Mouse (Mus musculus): ENCODE measurements around the gene Gnb5. TPM values are rescaled to one million over a fixed set of nuclear protein-coding genes. Genes with fewer than 3 reads are reported as not detected.

Gnb5 gene
- total and polyA plus RNA-seq, 2 experiments from 2014 or later = 62.7 to 74.9 TPM

DNA sequence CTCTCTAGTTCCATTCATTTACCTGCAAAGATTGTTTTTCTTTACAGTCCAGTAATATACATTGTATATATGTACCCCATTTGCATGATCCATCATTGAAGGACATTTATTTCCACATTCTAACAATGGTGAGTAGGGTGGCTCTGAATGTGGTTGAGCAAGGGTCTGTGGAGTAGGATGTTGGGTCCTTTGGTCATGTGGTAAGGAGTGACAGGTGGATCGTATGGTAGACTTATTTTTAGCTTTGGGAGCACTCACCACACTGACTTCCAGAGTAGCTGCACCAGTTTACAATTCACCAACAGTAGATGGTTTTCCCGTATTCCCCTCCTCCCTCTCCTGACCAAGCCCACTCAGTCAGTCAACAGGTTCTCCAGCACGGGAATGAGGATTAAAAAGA, 62.7 kb downstream of the Gnb5 start:
- Histone ChIP-seq H3K9me3 (replicated peaks; ENCODE audit: control insufficient read depth, low read length) (no peaks in the 10 kb centered on the region), H3K4me2 (ENCODE audit: low read depth, low read length) (no peak overlapping the region), H3K4me3 (ENCODE audit: low read depth, low read length) (no peak overlapping the region), H3K27me3 (ENCODE audit: control insufficient read depth, insufficient read depth, low read length) (no peaks in the 10 kb centered on the region), H3K4me1 (ENCODE audit: control insufficient read depth, insufficient read depth) (no peaks in the 10 kb centered on the region), H3K36me3 (replicated peaks; ENCODE audit: control insufficient read depth, insufficient read depth, low read length) (no peaks in the 10 kb centered on the region), H3K27ac (ENCODE audit: low read depth) (no peak overlapping the region), H3K9ac (replicated peaks; ENCODE audit: low read depth, low read length) (no peak overlapping the region)
- no peak for TF ChIP-seq EP300 (IDR thresholded peaks at IDR 0.05; ENCODE audit: low read depth)
- TF ChIP-seq CTCF (IDR thresholded peaks at IDR 0.05; ENCODE audit: low read depth) = no peak
- ATAC-seq (ENCODE audit: insufficient read depth, low read depth) = no peak
- DNase-seq (ENCODE audit: low spot score) = no peak
- WGBS = 49% methylated on average over 3 of the region's 3 CpGs

DNA sequence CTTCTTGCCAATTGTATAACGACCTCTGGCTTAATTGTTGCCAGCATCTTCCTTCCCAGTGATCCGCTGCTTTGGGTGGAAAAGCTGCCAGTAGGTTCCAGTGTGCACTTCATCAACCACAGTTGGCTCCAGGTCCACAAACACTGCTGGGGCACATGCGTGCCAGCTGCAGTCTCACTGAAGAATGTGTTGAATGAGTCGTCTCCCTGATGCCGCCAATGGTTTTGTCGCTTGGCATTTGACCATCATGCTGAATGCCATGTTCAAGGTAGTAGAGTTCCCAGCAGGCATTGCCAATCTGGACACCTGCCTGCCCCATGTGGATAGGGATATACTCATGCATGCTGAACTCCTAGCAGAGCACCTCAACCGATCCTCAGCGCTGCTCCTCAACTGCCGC, 69.5 kb downstream of the Gnb5 start:
- no peak for TF ChIP-seq EP300 (IDR thresholded peaks at IDR 0.05; ENCODE audit: low read depth)
- no peak for TF ChIP-seq CTCF (IDR thresholded peaks at IDR 0.05; ENCODE audit: low read depth)
- Histone ChIP-seq H3K36me3 (replicated peaks; ENCODE audit: control insufficient read depth, insufficient read depth, low read length) (no peaks in the 10 kb centered on the region), H3K27ac (ENCODE audit: low read depth) (no peak overlapping the region), H3K4me3 (ENCODE audit: low read depth, low read length) (no peak overlapping the region), H3K4me2 (ENCODE audit: low read depth, low read length) (no peak overlapping the region), H3K9ac (replicated peaks; ENCODE audit: low read depth, low read length) (no peak overlapping the region), H3K27me3 (ENCODE audit: control insufficient read depth, insufficient read depth, low read length) (no peaks in the 10 kb centered on the region), H3K4me1 (ENCODE audit: control insufficient read depth, insufficient read depth) (no peaks in the 10 kb centered on the region), H3K9me3 (replicated peaks; ENCODE audit: control insufficient read depth, low read length) (no peaks in the 10 kb centered on the region)
- ATAC-seq (ENCODE audit: insufficient read depth, low read depth) (no peak), DNase-seq (ENCODE audit: low spot score) (no peak)
- 90% methylated on average over 9 of the region's 9 CpGs for WGBS

DNA sequence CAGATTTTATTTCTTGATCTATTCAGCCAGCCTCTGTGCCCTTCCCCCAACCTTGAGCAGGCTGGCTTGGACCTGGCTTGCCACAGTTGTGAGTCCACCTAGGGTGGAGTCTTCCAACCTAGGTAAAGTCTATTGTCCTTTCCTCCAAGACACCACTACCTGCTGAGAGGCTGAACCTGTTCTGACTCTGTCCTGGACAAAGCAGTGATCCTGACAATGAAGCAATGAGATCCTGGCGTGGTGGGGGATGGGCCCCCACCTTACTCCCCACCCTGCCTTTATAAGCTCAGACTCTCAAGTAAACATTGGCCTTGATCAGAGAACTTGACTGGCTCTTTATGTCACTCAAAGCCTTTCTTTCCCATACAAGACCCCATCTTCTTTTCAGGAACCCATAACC, 70.3 kb downstream of the Gnb5 start:
- Histone ChIP-seq H3K4me2 (ENCODE audit: low read depth, low read length) (no peak overlapping the region), H3K27me3 (ENCODE audit: control insufficient read depth, insufficient read depth, low read length) (no peaks in the 10 kb centered on the region), H3K4me1 (ENCODE audit: control insufficient read depth, insufficient read depth) (no peaks in the 10 kb centered on the region), H3K27ac (ENCODE audit: low read depth) (no peak overlapping the region), H3K4me3 (ENCODE audit: low read depth, low read length) (no peak overlapping the region), H3K36me3 (replicated peaks; ENCODE audit: control insufficient read depth, insufficient read depth, low read length) (no peaks in the 10 kb centered on the region), H3K9me3 (replicated peaks; ENCODE audit: control insufficient read depth, low read length) (no peaks in the 10 kb centered on the region), H3K9ac (replicated peaks; ENCODE audit: low read depth, low read length) (no peak overlapping the region)
- WGBS = 63% methylated on average over 1 of the region's 1 CpGs
- ATAC-seq (ENCODE audit: insufficient read depth, low read depth) = no peak
- TF ChIP-seq EP300 (IDR thresholded peaks at IDR 0.05; ENCODE audit: low read depth) = no peak
- no peak for TF ChIP-seq CTCF (IDR thresholded peaks at IDR 0.05; ENCODE audit: low read depth)
- no peak for DNase-seq (ENCODE audit: low spot score)

DNA sequence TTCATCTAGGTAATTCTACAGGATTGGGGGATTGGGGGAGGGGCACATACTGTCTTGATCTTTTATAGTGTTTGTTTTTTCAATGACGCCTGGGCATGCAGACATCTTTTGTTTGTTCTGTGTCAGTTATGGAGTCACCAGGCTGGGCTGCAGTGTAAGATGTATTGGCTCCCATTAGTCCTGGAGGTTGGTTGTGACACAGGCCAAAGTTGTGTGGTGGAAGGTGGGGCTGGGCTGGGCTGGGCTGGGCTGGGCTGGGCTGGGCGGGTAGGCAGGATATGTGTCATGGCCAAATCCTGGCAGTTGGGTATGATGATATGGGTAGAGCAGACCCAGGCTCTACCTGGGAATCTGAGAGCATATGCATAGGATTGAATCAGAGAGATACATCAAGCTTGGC, 72.7 kb downstream of the Gnb5 start:
- Histone ChIP-seq H3K9me3 (replicated peaks; ENCODE audit: control insufficient read depth, low read length) (no peaks in the 10 kb centered on the region), H3K27ac (ENCODE audit: low read depth) (no peak overlapping the region), H3K27me3 (ENCODE audit: control insufficient read depth, insufficient read depth, low read length) (no peaks in the 10 kb centered on the region), H3K4me2 (ENCODE audit: low read depth, low read length) (no peak overlapping the region), H3K4me3 (ENCODE audit: low read depth, low read length) (no peak overlapping the region), H3K4me1 (ENCODE audit: control insufficient read depth, insufficient read depth) (no peaks in the 10 kb centered on the region), H3K9ac (replicated peaks; ENCODE audit: low read depth, low read length) (no peak overlapping the region), H3K36me3 (replicated peaks; ENCODE audit: control insufficient read depth, insufficient read depth, low read length) (no peaks in the 10 kb centered on the region)
- DNase-seq (ENCODE audit: low spot score) (no peak), ATAC-seq (ENCODE audit: insufficient read depth, low read depth) (no peak)
- 69% methylated on average over 2 of the region's 2 CpGs for WGBS
- TF ChIP-seq CTCF (IDR thresholded peaks at IDR 0.05; ENCODE audit: low read depth) = no peak
- TF ChIP-seq EP300 (IDR thresholded peaks at IDR 0.05; ENCODE audit: low read depth) = no peak

DNA sequence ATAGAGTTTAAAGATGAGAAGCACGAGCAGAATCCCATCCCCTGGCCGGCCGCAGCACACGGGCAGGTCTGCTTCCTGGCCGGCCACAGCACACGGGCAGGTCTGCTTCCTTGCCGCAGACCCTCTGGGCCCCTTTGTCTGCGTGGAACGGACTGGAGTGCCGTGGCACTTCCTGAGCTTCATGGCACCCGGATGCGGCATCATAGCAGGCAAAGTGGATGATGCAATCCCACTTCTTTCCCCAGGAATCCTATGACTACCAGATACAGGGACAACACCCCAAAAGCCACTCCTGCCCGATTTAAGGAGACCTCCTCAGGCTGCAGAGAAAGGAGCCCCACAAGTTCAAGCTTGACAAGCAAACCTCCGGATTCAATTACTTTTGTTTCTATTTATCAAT, 76.7 kb downstream of the Gnb5 start:
- peaks cover 16% of the 10 kb centered on the region for H3K36me3 ChIP-seq (replicated peaks; ENCODE audit: control insufficient read depth, insufficient read depth, low read length)
- H3K9me3 ChIP-seq (replicated peaks; ENCODE audit: control insufficient read depth, low read length) = no peaks in the 10 kb centered on the region
- no peaks in the 10 kb centered on the region for H3K27me3 ChIP-seq (ENCODE audit: control insufficient read depth, insufficient read depth, low read length)
- DNase-seq (ENCODE audit: low spot score) (no peak), ATAC-seq (ENCODE audit: insufficient read depth, low read depth) (no peak)
- no peak for TF ChIP-seq CTCF (IDR thresholded peaks at IDR 0.05; ENCODE audit: low read depth)
- TF ChIP-seq EP300 (IDR thresholded peaks at IDR 0.05; ENCODE audit: low read depth) = no peak
- no peak overlapping the region for H3K9ac ChIP-seq (replicated peaks; ENCODE audit: low read depth, low read length)
- H3K4me2 ChIP-seq (ENCODE audit: low read depth, low read length) = no peak overlapping the region
- 83% methylated on average over 14 of the region's 14 CpGs for WGBS
- no peak overlapping the region for H3K4me3 ChIP-seq (ENCODE audit: low read depth, low read length)
- H3K4me1 ChIP-seq (ENCODE audit: control insufficient read depth, insufficient read depth) = no peaks in the 10 kb centered on the region
- no peak overlapping the region for H3K27ac ChIP-seq (ENCODE audit: low read depth)

DNA sequence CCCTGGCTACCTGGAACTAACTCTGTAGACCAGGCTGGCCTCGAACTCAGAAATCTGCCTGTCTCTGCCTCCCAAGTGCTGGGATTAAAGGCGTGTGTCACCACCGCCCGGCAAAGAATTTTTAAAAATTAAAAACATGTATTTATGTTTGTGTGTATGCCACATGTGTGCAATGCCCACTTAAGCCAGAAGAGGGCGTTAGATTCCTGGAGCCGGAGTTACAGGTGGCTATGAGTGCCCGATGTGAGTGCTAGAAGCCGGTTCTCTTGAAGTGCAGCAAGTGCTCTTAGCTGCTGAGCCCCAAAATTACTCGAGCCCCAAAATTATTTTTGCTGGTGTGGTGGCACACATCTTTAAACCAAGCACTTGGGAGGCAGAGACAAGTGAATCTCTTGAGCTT, 77.7 kb downstream of the Gnb5 start:
- DNase-seq (ENCODE audit: low spot score) (no peak), ATAC-seq (ENCODE audit: insufficient read depth, low read depth) (no peak)
- H3K4me3 ChIP-seq (ENCODE audit: low read depth, low read length) = no peak overlapping the region
- H3K9ac ChIP-seq (replicated peaks; ENCODE audit: low read depth, low read length) = no peak overlapping the region
- WGBS = 81% methylated on average over 9 of the region's 9 CpGs
- H3K4me2 ChIP-seq (ENCODE audit: low read depth, low read length) = no peak overlapping the region
- peaks cover 21% of the 10 kb centered on the region for H3K36me3 ChIP-seq (replicated peaks; ENCODE audit: control insufficient read depth, insufficient read depth, low read length)
- no peak overlapping the region for H3K27ac ChIP-seq (ENCODE audit: low read depth)
- H3K4me1 ChIP-seq (ENCODE audit: control insufficient read depth, insufficient read depth) = no peaks in the 10 kb centered on the region
- no peak for TF ChIP-seq EP300 (IDR thresholded peaks at IDR 0.05; ENCODE audit: low read depth)
- TF ChIP-seq CTCF (IDR thresholded peaks at IDR 0.05; ENCODE audit: low read depth) = no peak
- no peaks in the 10 kb centered on the region for H3K9me3 ChIP-seq (replicated peaks; ENCODE audit: control insufficient read depth, low read length)
- H3K27me3 ChIP-seq (ENCODE audit: control insufficient read depth, insufficient read depth, low read length) = no peaks in the 10 kb centered on the region

Measured in heart, postnatal 0 days (tissue).